Mouse (Mus musculus) limb, embryonic 12.5 days (tissue): ENCODE measurements around the gene Rpn2. TPM values are rescaled to one million over a fixed set of nuclear protein-coding genes. Genes with fewer than 3 reads are reported as not detected.

Experiments used
- ATAC-seq: fragments of 200-750 bp; cut with Nextera tagmentation; 2 replicates; pipeline ENCODE4 v1.8.0; 2017; ENCODE audit warnings: low read depth, moderate TSS enrichment; ENCODE audit not compliant: insufficient number of reproducible peaks, insufficient read depth, low FRiP score, low TSS enrichment
- H3K27ac ChIP-seq: fragments of 300-500 bp; sonication (generic); 2 replicates; pipeline ENCODE4 v1.5.1; 2016; ENCODE audit warnings: mild to moderate bottlenecking, moderate library complexity
- H3K27me3 ChIP-seq: fragments of 300-500 bp; sonication (generic); 2 replicates; pipeline ENCODE4 v1.6.1; 2016; ENCODE audit warnings: mild to moderate bottlenecking, moderate library complexity
- H3K36me3 ChIP-seq: fragments of 300-500 bp; sonication (generic); 2 replicates; pipeline ENCODE4 v1.6.1; 2016; ENCODE audit warnings: mild to moderate bottlenecking, moderate library complexity
- H3K4me1 ChIP-seq: fragments of 300-500 bp; sonication (generic); replicated peaks from 2 replicates; pipeline ENCODE4 v1.6.1; 2016
- H3K4me2 ChIP-seq: fragments of 300-500 bp; sonication (generic); 2 replicates; pipeline ENCODE4 v1.6.1; 2016; ENCODE audit warnings: mild to moderate bottlenecking, moderate library complexity
- H3K4me3 ChIP-seq: fragments of 300-500 bp; sonication (generic); replicated peaks from 2 replicates; pipeline ENCODE4 v1.5.1; 2016; ENCODE audit warnings: mild to moderate bottlenecking
- H3K9ac ChIP-seq: fragments of 300-500 bp; sonication (generic); replicated peaks from 2 replicates; pipeline ENCODE4 v1.6.1; 2016; ENCODE audit warnings: mild to moderate bottlenecking, moderate library complexity
- H3K9me3 ChIP-seq: fragments of 300-500 bp; sonication (generic); 2 replicates; pipeline ENCODE4 v1.6.1; 2016; ENCODE audit warnings: mild to moderate bottlenecking, moderate library complexity
- WGBS: fragments of 180-500 bp; shearing (Covaris S2); methylation state at CpG from one replicate; pipeline ENCODE4 v1.1.7; 2016; 5-methylcytosine and 5-hydroxymethylcytosine counted together
- polyA plus RNA-seq: library from polyadenylated mRNA; unstranded; fragments of >200 nt; fragmentation: Nextera tagmentation; extraction: Ambion mirVana; gene quantifications from 2 replicates; pipeline ENCODE4 v1.2.1, GENCODE M21; 2016

Gene Rpn2
- polyA plus RNA-seq, 1 experiment from 2014 or later: 266 TPM

- H3K36me3 ChIP-seq: peaks cover 99% of the 10 kb centered on the region
- no peaks in the 10 kb centered on the region for H3K27me3 ChIP-seq
- ATAC-seq: no peak
These were observed 32.3 kb downstream of the Rpn2 start for GRCm38 (mm10) chr2:157310963-157311637.

GRCm38 (mm10) chr2:157313718-157314117 lies 34.9 kb downstream of the Rpn2 start:
- 0 out of 2 replicates have a peak, but pooled peaks cover 3% of the 10 kb centered on the region for H3K4me1 ChIP-seq
- no peak overlapping the region for H3K4me2 ChIP-seq
- no peak overlapping the region for H3K27ac ChIP-seq
- no peaks in the 10 kb centered on the region for H3K27me3 ChIP-seq
- no peak overlapping the region for H3K9ac ChIP-seq
- H3K36me3 ChIP-seq: peaks cover 99% of the 10 kb centered on the region
- WGBS: 87% methylated on average over 3 of the region's 3 CpGs
- no peak overlapping the region for H3K4me3 ChIP-seq
- H3K9me3 ChIP-seq: no peaks in the 10 kb centered on the region
- no peak for ATAC-seq

More at GRCm38 (mm10) chr2:157310963-157311637, 32.3 kb downstream of the Rpn2 start:
- Histone ChIP-seq H3K4me3 (no peak overlapping the region), H3K4me1 (peaks cover 12% of the 10 kb centered on the region; the same call in 1 of the 2 replicates), H3K27ac (0 out of 2 replicates have a peak overlapping the region, but pooled peaks have one; percentile 42), H3K9me3 (no peaks in the 10 kb centered on the region), H3K9ac (no peak overlapping the region), H3K4me2 (no peak overlapping the region)
- 85% methylated on average over 6 of the region's 6 CpGs for WGBS

GRCm38 (mm10) chr2:157314310-157314709 lies 35.5 kb downstream of the Rpn2 start:
- 0 out of 2 replicates have a peak overlapping the region, but pooled peaks have one; percentile 35 for H3K27ac ChIP-seq
- H3K27me3 ChIP-seq: no peaks in the 10 kb centered on the region
- 0 out of 2 replicates have a peak, but pooled peaks cover 3% of the 10 kb centered on the region for H3K4me1 ChIP-seq
- H3K4me3 ChIP-seq: no peak overlapping the region
- no peak for ATAC-seq
- no peak overlapping the region for H3K4me2 ChIP-seq
- WGBS: 74% methylated on average over 7 of the region's 7 CpGs
- no peak overlapping the region for H3K9ac ChIP-seq
- peaks cover 98% of the 10 kb centered on the region for H3K36me3 ChIP-seq
- H3K9me3 ChIP-seq: no peaks in the 10 kb centered on the region

GRCm38 (mm10) chr2:157315486-157315885 lies 36.7 kb downstream of the Rpn2 start:
- Histone ChIP-seq H3K4me1 (peaks cover 4% of the 10 kb centered on the region; the same call in 1 of the 2 replicates), H3K4me3 (no peak overlapping the region), H3K4me2 (no peak overlapping the region), H3K36me3 (peaks cover 95% of the 10 kb centered on the region), H3K27me3 (no peaks in the 10 kb centered on the region), H3K9me3 (no peaks in the 10 kb centered on the region), H3K9ac (no peak overlapping the region), H3K27ac (no peak overlapping the region)
- ATAC-seq: no peak
- 90% methylated on average over 6 of the region's 6 CpGs for WGBS

- Histone ChIP-seq H3K9me3 (no peaks in the 10 kb centered on the region), H3K4me3 (no peak overlapping the region), H3K4me2 (no peak overlapping the region), H3K27me3 (no peaks in the 10 kb centered on the region), H3K4me1 (peaks cover 6% of the 10 kb centered on the region; the same call in 1 of the 2 replicates), H3K27ac (no peak overlapping the region), H3K36me3 (peaks cover 95% of the 10 kb centered on the region), H3K9ac (no peak overlapping the region)
- WGBS: 85% methylated on average over 14 of the region's 14 CpGs
- ATAC-seq: no peak
These were observed 37.6 kb downstream of the Rpn2 start for GRCm38 (mm10) chr2:157316358-157316933.

- Histone ChIP-seq H3K4me1 (peaks cover 6% of the 10 kb centered on the region; the same call in 1 of the 2 replicates), H3K9me3 (no peaks in the 10 kb centered on the region), H3K36me3 (peaks cover 95% of the 10 kb centered on the region), H3K27ac (no peak overlapping the region), H3K27me3 (no peaks in the 10 kb centered on the region), H3K4me3 (no peak overlapping the region), H3K9ac (no peak overlapping the region), H3K4me2 (no peak overlapping the region)
- 94% methylated on average over 6 of the region's 6 CpGs for WGBS
- ATAC-seq: no peak
These were observed 38.4 kb downstream of the Rpn2 start for GRCm38 (mm10) chr2:157317220-157317619.

- Histone ChIP-seq H3K4me1 (peaks cover 6% of the 10 kb centered on the region; the same call in 1 of the 2 replicates), H3K27ac (no peak overlapping the region)
- no peak for ATAC-seq
These were observed 41.3 kb downstream of the Rpn2 start for GRCm38 (mm10) chr2:157320135-157320534.

GRCm38 (mm10) chr2:157320886-157321285 lies 42.1 kb downstream of the Rpn2 start:
- H3K4me3 ChIP-seq: no peak overlapping the region
- no peak for ATAC-seq
- no peaks in the 10 kb centered on the region for H3K27me3 ChIP-seq
- peak overlapping the region; percentile 7; the same call in 1 of the 2 replicates for H3K27ac ChIP-seq
- peaks cover 95% of the 10 kb centered on the region for H3K36me3 ChIP-seq
- WGBS: 46% methylated on average over 5 of the region's 5 CpGs
- H3K4me1 ChIP-seq: peaks cover 6% of the 10 kb centered on the region; the same call in 1 of the 2 replicates
- H3K9ac ChIP-seq: no peak overlapping the region
- H3K9me3 ChIP-seq: no peaks in the 10 kb centered on the region
- H3K4me2 ChIP-seq: no peak overlapping the region

More at GRCm38 (mm10) chr2:157320135-157320534, 41.3 kb downstream of the Rpn2 start:
- H3K36me3 ChIP-seq: peaks cover 95% of the 10 kb centered on the region
- 68% methylated on average over 8 of the region's 8 CpGs for WGBS
- H3K9me3 ChIP-seq: no peaks in the 10 kb centered on the region
- H3K9ac ChIP-seq: no peak overlapping the region
- H3K4me3 ChIP-seq: no peak overlapping the region
- H3K27me3 ChIP-seq: no peaks in the 10 kb centered on the region
- no peak overlapping the region for H3K4me2 ChIP-seq

GRCm38 (mm10) chr2:157322029-157322766 lies 43.4 kb downstream of the Rpn2 start:
- H3K9ac ChIP-seq: no peak overlapping the region
- H3K4me1 ChIP-seq: peaks cover 6% of the 10 kb centered on the region; the same call in 1 of the 2 replicates
- H3K9me3 ChIP-seq: no peaks in the 10 kb centered on the region
- peaks cover 97% of the 10 kb centered on the region for H3K36me3 ChIP-seq
- H3K27me3 ChIP-seq: no peaks in the 10 kb centered on the region
- ATAC-seq: no peak
- no peak overlapping the region for H3K4me2 ChIP-seq
- no peak overlapping the region for H3K4me3 ChIP-seq
- no peak overlapping the region for H3K27ac ChIP-seq
- WGBS: 92% methylated on average over 5 of the region's 5 CpGs

- no peak overlapping the region for H3K9ac ChIP-seq
- no peak overlapping the region for H3K4me3 ChIP-seq
- H3K27me3 ChIP-seq: no peaks in the 10 kb centered on the region
- no peak overlapping the region for H3K27ac ChIP-seq
- no peak for ATAC-seq
- H3K9me3 ChIP-seq: no peaks in the 10 kb centered on the region
- WGBS: 82% methylated on average over 2 of the region's 2 CpGs
- H3K4me1 ChIP-seq: peaks cover 6% of the 10 kb centered on the region; the same call in 1 of the 2 replicates
- peaks cover 90% of the 10 kb centered on the region for H3K36me3 ChIP-seq
- no peak overlapping the region for H3K4me2 ChIP-seq
These were observed 46.4 kb downstream of the Rpn2 start for GRCm38 (mm10) chr2:157325238-157325637.

GRCm38 (mm10) chr2:157328106-157328505 lies 49.3 kb downstream of the Rpn2 start:
- H3K9ac ChIP-seq: no peak overlapping the region
- ATAC-seq: no peak
- peaks cover 61% of the 10 kb centered on the region for H3K36me3 ChIP-seq
- 46% methylated on average over 5 of the region's 5 CpGs for WGBS
- no peaks in the 10 kb centered on the region for H3K27me3 ChIP-seq
- no peak overlapping the region for H3K4me2 ChIP-seq
- no peak overlapping the region for H3K4me3 ChIP-seq
- no peaks in the 10 kb centered on the region for H3K4me1 ChIP-seq
- H3K9me3 ChIP-seq: no peaks in the 10 kb centered on the region
- no peak overlapping the region for H3K27ac ChIP-seq
